Mouse (Mus musculus) G1E (cell line): ENCODE measurements at regions not wholly inside any gene's neighbourhood (a gene's known extent, or its start where the extent isn't known, plus 50 kb on each side); places are given as distances from the start of the nearest gene placed in this dataset.

Experiments
- ATAC-seq: 2 replicates; pipeline ENCODE4 v1.8.0; 2016; ENCODE audit warnings: mild to moderate bottlenecking; ENCODE audit not compliant: insufficient number of reproducible peaks, poor library complexity, low FRiP score, severe bottlenecking; ENCODE audit errors: extremely low read depth
- DNase-seq: peaks from one replicate; pipeline ENCODE4 v3.0.0; 2012; ENCODE audit warnings: low spot score
- H3K27me3 ChIP-seq: 2 replicates; pipeline ENCODE4 v1.6.1; 2012; ENCODE audit warnings: mild to moderate bottlenecking, low read length, inconsistent platforms; ENCODE audit not compliant: insufficient read depth
- H3K36me3 ChIP-seq: replicated peaks from 2 replicates; pipeline ENCODE3; 2012; ENCODE audit warnings: mild to moderate bottlenecking, inconsistent platforms
- H3K4me1 ChIP-seq: 2 replicates; pipeline ENCODE4 v1.6.1; 2012; ENCODE audit warnings: low read depth, low read length, inconsistent platforms, mixed read lengths; ENCODE audit not compliant: insufficient read depth
- H3K4me3 ChIP-seq: 2 replicates; pipeline ENCODE4 v1.5.1; 2012; ENCODE audit warnings: low read depth, mild to moderate bottlenecking, inconsistent platforms, low read length, moderate library complexity, mixed read lengths
- H3K9me3 ChIP-seq: replicated peaks from 2 replicates; pipeline ENCODE4 v1.6.1; 2012; ENCODE audit warnings: inconsistent platforms
- CTCF ChIP-seq: IDR thresholded peaks from 2 replicates; pipeline ENCODE4 v1.5.1; 2012; ENCODE audit warnings: low read depth, low read length, inconsistent platforms, mixed read lengths
- GATA1 ChIP-seq: IDR thresholded peaks from 2 replicates; pipeline ENCODE4 v1.6.1; 2012; ENCODE audit warnings: borderline replicate concordance, low read length, inconsistent platforms, mixed read lengths
- GATA2 ChIP-seq: IDR thresholded peaks from 2 replicates; pipeline ENCODE4 v1.6.1; 2012; ENCODE audit warnings: low read depth, low read length, inconsistent platforms, borderline replicate concordance
- POLR2AphosphoS5 ChIP-seq: IDR thresholded peaks from 2 replicates; pipeline ENCODE4 v1.6.1; 2012; ENCODE audit warnings: low read depth, low read length, inconsistent platforms; ENCODE audit not compliant: insufficient replicate concordance
- TAL1 ChIP-seq: conservative IDR thresholded peaks from 2 replicates; pipeline ENCODE4 v1.6.1; 2012; ENCODE audit warnings: low read depth, low read length, inconsistent platforms, mixed read lengths

GRCm38 (mm10) chr5:133991556-133991955, 108.0 kb upstream of the Castor2 start:
- Histone ChIP-seq H3K4me3 (no peak overlapping the region), H3K4me1 (no peaks in the 10 kb centered on the region), H3K27me3 (no peaks in the 10 kb centered on the region), H3K36me3 (no peaks in the 10 kb centered on the region), H3K9me3 (peaks cover 50% of the 10 kb centered on the region)
- no peak for ATAC-seq
- TF ChIP-seq GATA2 = no peak
- TF ChIP-seq TAL1 = no peak
- TF ChIP-seq CTCF = no peak
- no peak for TF ChIP-seq POLR2AphosphoS5
- no peak for TF ChIP-seq GATA1
- DNase-seq = no peak

GRCm38 (mm10) chr5:133983249-133983966, 116.1 kb upstream of the Castor2 start:
- Histone ChIP-seq H3K27me3 (no peaks in the 10 kb centered on the region), H3K9me3 (peaks cover 69% of the 10 kb centered on the region), H3K4me3 (no peak overlapping the region), H3K4me1 (no peaks in the 10 kb centered on the region), H3K36me3 (no peaks in the 10 kb centered on the region)
- TF ChIP-seq TAL1 = no peak
- TF ChIP-seq GATA1 = no peak
- no peak for ATAC-seq
- DNase-seq = no peak

GRCm38 (mm10) chr5:133970421-133970914, 129.0 kb upstream of the Castor2 start:
- Histone ChIP-seq H3K27me3 (no peaks in the 10 kb centered on the region), H3K4me3 (no peak overlapping the region), H3K4me1 (no peaks in the 10 kb centered on the region), H3K36me3 (no peaks in the 10 kb centered on the region), H3K9me3 (peaks cover 59% of the 10 kb centered on the region)
- no peak for ATAC-seq
- TF ChIP-seq GATA2 (no peak), CTCF (no peak), TAL1 (no peak), POLR2AphosphoS5 (no peak), GATA1 (no peak)
- DNase-seq = no peak

GRCm38 (mm10) chr5:133963301-133963700, 136.2 kb upstream of the Castor2 start:
- TF ChIP-seq CTCF (no peak), GATA2 (no peak), GATA1 (no peak), POLR2AphosphoS5 (no peak), TAL1 (no peak)
- no peaks in the 10 kb centered on the region for H3K36me3 ChIP-seq
- H3K4me1 ChIP-seq = no peaks in the 10 kb centered on the region
- DNase-seq (no peak), ATAC-seq (no peak)
- H3K9me3 ChIP-seq = peaks cover 50% of the 10 kb centered on the region
- no peaks in the 10 kb centered on the region for H3K27me3 ChIP-seq
- H3K4me3 ChIP-seq = no peak overlapping the region

- TF ChIP-seq CTCF (no peak), GATA2 (no peak), GATA1 (no peak), POLR2AphosphoS5 (no peak), TAL1 (no peak)
- no peak overlapping the region for H3K4me3 ChIP-seq
- peaks cover 34% of the 10 kb centered on the region for H3K9me3 ChIP-seq
Observed at GRCm38 (mm10) chr5:133940841-133941240, 158.7 kb upstream of the Castor2 start.

GRCm38 (mm10) chr5:133940030-133940429, 159.5 kb upstream of the Castor2 start:
- DNase-seq (no peak), ATAC-seq (no peak)
- Histone ChIP-seq H3K27me3 (no peaks in the 10 kb centered on the region), H3K9me3 (peaks cover 37% of the 10 kb centered on the region), H3K4me3 (no peak overlapping the region), H3K4me1 (no peaks in the 10 kb centered on the region), H3K36me3 (no peaks in the 10 kb centered on the region)
- no peak for TF ChIP-seq GATA1

More at GRCm38 (mm10) chr5:133940841-133941240, 158.7 kb upstream of the Castor2 start:
- ATAC-seq = no peak
- H3K4me1 ChIP-seq = no peaks in the 10 kb centered on the region
- no peaks in the 10 kb centered on the region for H3K27me3 ChIP-seq
- no peak for DNase-seq
- H3K36me3 ChIP-seq = no peaks in the 10 kb centered on the region
